Mouse (Mus musculus) ES-E14 (cell line): ENCODE data around the gene Mrpl33.

ENCODE experiments used
- HCFC1 ChIP-seq: IDR thresholded peaks from 2 replicates; pipeline ENCODE4 v1.6.1; 2012; ENCODE audit warnings: low read length, inconsistent platforms, borderline replicate concordance; ENCODE audit not compliant: insufficient read depth
- ZC3H11A ChIP-seq: IDR thresholded peaks from 2 replicates; pipeline ENCODE4 v1.6.1; 2012; ENCODE audit warnings: low read depth, mild to moderate bottlenecking, inconsistent platforms, low read length, borderline replicate concordance
- ZNF384 ChIP-seq: IDR thresholded peaks from 2 replicates; pipeline ENCODE4 v1.6.1; 2012; ENCODE audit warnings: low read depth, low read length, inconsistent platforms

DNA sequence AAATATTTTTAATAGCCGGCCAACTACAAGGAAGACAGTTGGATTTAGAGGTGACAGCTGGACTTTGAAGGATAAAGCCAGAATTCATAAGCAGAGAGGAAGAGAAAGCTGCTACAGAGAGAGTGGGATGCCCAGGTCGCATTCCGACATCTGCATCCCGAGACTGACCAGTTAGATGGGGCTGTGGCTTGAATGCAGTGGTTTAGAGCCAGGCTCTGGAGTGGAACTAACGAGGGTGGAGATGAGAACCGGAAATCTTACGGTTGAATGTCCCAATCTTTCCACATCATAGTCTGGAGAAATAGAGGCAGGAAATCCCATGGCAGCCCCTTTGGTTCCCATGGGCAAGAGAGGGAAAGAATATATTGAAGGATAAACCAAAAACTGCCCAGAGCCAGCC lies 30.7 kb upstream of the Mrpl33 start:
- no peak for TF ChIP-seq ZC3H11A
- no peak for TF ChIP-seq HCFC1
- TF ChIP-seq ZNF384: no peak
